Mouse (Mus musculus) ovary, adult 18-20 months (tissue): Measurements from ENCODE around the gene Nrg4.

ENCODE experiments used
- DNase-seq: peaks from one replicate; pipeline ENCODE4 v3.0.0; 2022; ENCODE audit warnings: low spot score, mixed read lengths

The Nrg4 gene

GRCm38 (mm10) chr9:55326515-55327233 is at the start of gene Nrg4, which contains the start of gene Tmem266:
Gene Nrg4, minus strand, starts transcription at chr9:55326844.
Gene Tmem266, plus strand, starts transcription at chr9:55326913.
- DNase-seq: peak; percentile 64

- DNase-seq: no peak
Observed at GRCm38 (mm10) chr9:55371908-55372307, 45.3 kb upstream of the Nrg4 start.

GRCm38 (mm10) chr9:55368011-55368410 is 41.4 kb upstream of the Nrg4 start:
- DNase-seq: no peak

GRCm38 (mm10) chr9:55363707-55364106 is 37.1 kb upstream of the Nrg4 start:
- DNase-seq: no peak

GRCm38 (mm10) chr9:55361969-55362368 is 35.3 kb upstream of the Nrg4 start:
- DNase-seq: no peak

- DNase-seq: peak; percentile 73
Observed at GRCm38 (mm10) chr9:55360861-55361260, 34.2 kb upstream of the Nrg4 start.

- DNase-seq: no peak
Observed at GRCm38 (mm10) chr9:55360372-55360771, 33.7 kb upstream of the Nrg4 start.

- no peak for DNase-seq
Observed at GRCm38 (mm10) chr9:55357164-55357563, 30.5 kb upstream of the Nrg4 start.

GRCm38 (mm10) chr9:55355270-55355834 is 28.7 kb upstream of the Nrg4 start:
- no peak for DNase-seq

- DNase-seq: no peak
Observed at GRCm38 (mm10) chr9:55354686-55355085, 28.0 kb upstream of the Nrg4 start.

GRCm38 (mm10) chr9:55348664-55349063 is 22.0 kb upstream of the Nrg4 start:
- no peak for DNase-seq

- no peak for DNase-seq
Observed at GRCm38 (mm10) chr9:55345332-55345731, 18.7 kb upstream of the Nrg4 start.

- DNase-seq: no peak
Observed at GRCm38 (mm10) chr9:55344165-55344564, 17.5 kb upstream of the Nrg4 start.

- DNase-seq: peak; percentile 27
Observed at GRCm38 (mm10) chr9:55332949-55333348, 6.3 kb upstream of the Nrg4 start.

GRCm38 (mm10) chr9:55332476-55332875 is 5.8 kb upstream of the Nrg4 start:
- DNase-seq: no peak

- DNase-seq: no peak
Observed at GRCm38 (mm10) chr9:55329401-55329800, 2.8 kb upstream of the Nrg4 start.

GRCm38 (mm10) chr9:55328151-55328918 is 1.7 kb upstream of the Nrg4 start:
- DNase-seq: no peak

GRCm38 (mm10) chr9:55327234-55327615 is 581 bp upstream of the Nrg4 start:
- DNase-seq: no peak

GRCm38 (mm10) chr9:55325564-55326514 is 805 bp downstream of the Nrg4 start:
- no peak for DNase-seq

- DNase-seq: no peak
Observed at GRCm38 (mm10) chr9:55325061-55325460, 1.6 kb downstream of the Nrg4 start.

GRCm38 (mm10) chr9:55324516-55324915 is 2.1 kb downstream of the Nrg4 start:
- DNase-seq: no peak

GRCm38 (mm10) chr9:55324085-55324484 is 2.6 kb downstream of the Nrg4 start:
- no peak for DNase-seq
